Mouse (Mus musculus) stomach, postnatal 0 days (tissue): ENCODE results near the gene Kcnma1. TPM values are rescaled to one million over a fixed set of nuclear protein-coding genes. Genes with fewer than 3 reads are reported as not detected.

Source experiments
- ATAC-seq: fragments of 200-750 bp; cut with Nextera tagmentation; 2 replicates; pipeline ENCODE4 v1.8.0; 2017; ENCODE audit not compliant: low FRiP score, low TSS enrichment
- DNase-seq: peaks from one replicate; pipeline ENCODE4 v3.0.0-alpha.2; 2016; ENCODE audit warnings: low spot score
- H3K27ac ChIP-seq: fragments of 300-500 bp; sonication (generic); replicated peaks from 2 replicates; pipeline ENCODE4 v1.5.1; 2014; ENCODE audit warnings: mild to moderate bottlenecking, control low read depth
- H3K27me3 ChIP-seq: fragments of 300-500 bp; sonication (generic); 2 replicates; pipeline ENCODE4 v1.6.1; 2014; ENCODE audit warnings: low read length; ENCODE audit not compliant: control insufficient read depth, insufficient read depth
- H3K36me3 ChIP-seq: fragments of 300-500 bp; sonication (generic); 2 replicates; pipeline ENCODE4 v1.6.1; 2014; ENCODE audit warnings: low read length, mixed read lengths; ENCODE audit not compliant: control insufficient read depth, insufficient read depth
- H3K4me1 ChIP-seq: fragments of 300-500 bp; sonication (generic); replicated peaks from 2 replicates; pipeline ENCODE4 v1.6.1; 2014; ENCODE audit warnings: antibody characterized with exemption; ENCODE audit not compliant: control insufficient read depth, insufficient read depth
- H3K4me2 ChIP-seq: fragments of 300-500 bp; sonication (generic); replicated peaks from 2 replicates; pipeline ENCODE4 v1.6.1; 2014; ENCODE audit warnings: low read depth, mild to moderate bottlenecking, control low read depth, moderate library complexity
- H3K4me3 ChIP-seq: fragments of 300-500 bp; sonication (generic); 2 replicates; pipeline ENCODE4 v1.5.1; 2014; ENCODE audit warnings: low read depth, low read length, control low read depth
- H3K9ac ChIP-seq: fragments of 300-500 bp; sonication (generic); 2 replicates; pipeline ENCODE4 v1.6.1; 2014; ENCODE audit warnings: mild to moderate bottlenecking, low read length, control low read depth, mixed read lengths
- H3K9me3 ChIP-seq: fragments of 300-500 bp; sonication (generic); 2 replicates; pipeline ENCODE4 v1.6.1; 2016; ENCODE audit warnings: low read length; ENCODE audit not compliant: control insufficient read depth
- CTCF ChIP-seq: IDR thresholded peaks from 2 replicates; pipeline ENCODE4 v1.5.1; 2016; ENCODE audit warnings: antibody characterized with exemption, low read depth, mild to moderate bottlenecking, moderate library complexity
- EP300 ChIP-seq: optimal IDR thresholded peaks from 2 replicates; pipeline ENCODE3; 2016; ENCODE audit warnings: antibody characterized with exemption
- WGBS: fragments of 180-500 bp; shearing (Covaris S2); extraction: QIAGEN DNeasy Blood & Tissue Kit; methylation state at CpG from one replicate; pipeline ENCODE4 v1.1.7; 2014; 5-methylcytosine and 5-hydroxymethylcytosine counted together
- polyA plus RNA-seq: library from polyadenylated mRNA; unstranded; fragments of >200 nt; fragmentation: Nextera tagmentation; extraction: Ambion mirVana; gene quantifications from 2 replicates; pipeline ENCODE4 v1.2.1, GENCODE M21; 2015

Gene Kcnma1
- polyA plus RNA-seq, 1 experiment from 2014 or later, result 13.3 TPM

DNA sequence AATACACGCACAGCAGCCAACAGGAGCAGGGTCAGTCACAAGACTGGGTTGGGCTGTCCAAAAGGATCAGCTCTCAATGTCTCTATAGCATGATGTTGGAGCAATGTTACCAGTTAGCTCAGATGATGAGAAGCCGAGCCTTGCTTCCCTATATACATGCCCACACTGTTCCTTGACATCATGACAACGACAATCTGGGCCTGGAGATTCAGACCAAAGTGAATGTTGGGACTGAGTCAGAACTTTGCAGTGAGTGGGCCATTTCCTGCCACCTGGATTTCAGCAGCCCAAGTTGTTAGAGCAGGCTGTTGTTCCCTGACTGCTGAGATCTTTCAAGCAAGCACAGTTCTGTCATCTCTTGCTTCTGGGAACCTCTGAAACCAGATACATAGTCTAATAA is 347.9 kb downstream of the Kcnma1 start:
- Histone ChIP-seq H3K4me2 (no peak overlapping the region), H3K4me1 (no peaks in the 10 kb centered on the region), H3K36me3 (no peaks in the 10 kb centered on the region), H3K27ac (no peak overlapping the region), H3K27me3 (no peaks in the 10 kb centered on the region), H3K9ac (no peak overlapping the region), H3K9me3 (0 out of 2 replicates have a peak, but pooled peaks cover 2% of the 10 kb centered on the region), H3K4me3 (no peak overlapping the region)
- TF ChIP-seq EP300 (no peak), CTCF (no peak)
- no peak for ATAC-seq
- 86% methylated on average over 3 of the region's 3 CpGs for WGBS
- no peak for DNase-seq

- no peaks in the 10 kb centered on the region for H3K36me3 ChIP-seq
Measured at GRCm38 (mm10) chr14:23651682-23652081, 362.6 kb downstream of the Kcnma1 start.

DNA sequence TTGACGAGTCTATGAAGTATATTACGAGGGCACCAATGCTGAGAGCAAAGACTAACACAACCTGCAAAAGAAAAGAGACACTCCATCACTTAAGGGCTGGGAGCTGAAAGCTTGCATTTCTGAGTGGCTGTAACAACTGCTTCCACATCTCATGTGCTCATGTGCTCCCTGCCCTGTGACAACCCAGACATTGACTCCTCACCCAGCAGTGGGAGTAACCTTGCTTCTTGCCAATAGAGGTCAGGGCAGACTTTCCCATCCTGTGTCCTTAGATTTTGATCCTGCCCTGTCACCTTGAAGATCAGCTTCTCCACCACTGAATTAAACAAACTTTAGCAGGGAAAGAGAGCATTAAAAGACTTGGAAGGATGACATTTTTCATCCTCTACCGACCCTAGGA is 364.2 kb downstream of the Kcnma1 start:
- Histone ChIP-seq H3K9me3 (no peaks in the 10 kb centered on the region), H3K9ac (no peak overlapping the region), H3K36me3 (no peaks in the 10 kb centered on the region), H3K4me3 (no peak overlapping the region), H3K4me2 (no peak overlapping the region), H3K4me1 (no peaks in the 10 kb centered on the region), H3K27ac (no peak overlapping the region), H3K27me3 (no peaks in the 10 kb centered on the region)
- no peak for ATAC-seq
- no peak for DNase-seq
- TF ChIP-seq CTCF, result no peak
- 85% methylated on average over 3 of the region's 3 CpGs for WGBS

More at GRCm38 (mm10) chr14:23651682-23652081, 362.6 kb downstream of the Kcnma1 start:
- H3K4me1 ChIP-seq, result no peaks in the 10 kb centered on the region
- no peaks in the 10 kb centered on the region for H3K27me3 ChIP-seq
- H3K9me3 ChIP-seq, result no peaks in the 10 kb centered on the region
- no peak for TF ChIP-seq EP300
- TF ChIP-seq CTCF, result no peak
- no peak overlapping the region for H3K9ac ChIP-seq
- ATAC-seq (no peak), DNase-seq (no peak)
- no peak overlapping the region for H3K4me2 ChIP-seq
- no peak overlapping the region for H3K4me3 ChIP-seq
- 62% methylated on average over 4 of the region's 4 CpGs for WGBS
- no peak overlapping the region for H3K27ac ChIP-seq

GRCm38 (mm10) chr14:23645361-23646063 is 368.8 kb downstream of the Kcnma1 start:
- Histone ChIP-seq H3K36me3 (no peaks in the 10 kb centered on the region), H3K9me3 (no peaks in the 10 kb centered on the region), H3K4me1 (no peaks in the 10 kb centered on the region), H3K9ac (no peak overlapping the region), H3K27me3 (no peaks in the 10 kb centered on the region), H3K4me2 (no peak overlapping the region), H3K27ac (no peak overlapping the region), H3K4me3 (no peak overlapping the region)
- no peak for DNase-seq
- ATAC-seq, result no peak
- WGBS, result 68% methylated on average over 9 of the region's 9 CpGs
- no peak for TF ChIP-seq CTCF
- TF ChIP-seq EP300, result no peak

- H3K4me1 ChIP-seq, result no peaks in the 10 kb centered on the region
- TF ChIP-seq EP300 (no peak), CTCF (no peak)
Measured at GRCm38 (mm10) chr14:23643162-23643561, 371.1 kb downstream of the Kcnma1 start.

GRCm38 (mm10) chr14:23640665-23641064 is 373.6 kb downstream of the Kcnma1 start:
- no peak overlapping the region for H3K4me2 ChIP-seq
- no peaks in the 10 kb centered on the region for H3K4me1 ChIP-seq
- no peak overlapping the region for H3K4me3 ChIP-seq
- DNase-seq (no peak), ATAC-seq (no peak)
- H3K27ac ChIP-seq, result no peak overlapping the region
- no peaks in the 10 kb centered on the region for H3K36me3 ChIP-seq
- H3K9ac ChIP-seq, result no peak overlapping the region
- TF ChIP-seq EP300 (no peak), CTCF (peak; percentile 57)
- 39% methylated on average over 2 of the region's 2 CpGs for WGBS
- H3K27me3 ChIP-seq, result no peaks in the 10 kb centered on the region
- no peaks in the 10 kb centered on the region for H3K9me3 ChIP-seq

More at GRCm38 (mm10) chr14:23643162-23643561, 371.1 kb downstream of the Kcnma1 start:
- Histone ChIP-seq H3K36me3 (no peaks in the 10 kb centered on the region), H3K9ac (no peak overlapping the region), H3K4me2 (no peak overlapping the region), H3K27me3 (no peaks in the 10 kb centered on the region), H3K4me3 (no peak overlapping the region), H3K27ac (no peak overlapping the region), H3K9me3 (no peaks in the 10 kb centered on the region)
- 68% methylated on average over 3 of the region's 3 CpGs for WGBS
- ATAC-seq (no peak), DNase-seq (no peak)
